Mouse (Mus musculus) hindbrain, embryonic 16.5 days (tissue): ENCODE measurements around the gene Ccm2. TPM values are rescaled to one million over a fixed set of nuclear protein-coding genes. Genes with fewer than 3 reads are reported as not detected.
A peak's percentile ranks its signal among the peaks of the same experiment; 100 is the strongest.

ENCODE experiments used
- ATAC-seq: fragments of 200-750 bp; cut with Nextera tagmentation; 2 replicates; pipeline ENCODE4 v1.8.0; 2017; ENCODE audit warnings: moderate TSS enrichment, moderate library complexity
- H3K27ac ChIP-seq: fragments of 300-500 bp; sonication (generic); 2 replicates; pipeline ENCODE4 v1.5.1; 2014; ENCODE audit warnings: low read depth, mild to moderate bottlenecking, control low read depth, low read length, moderate library complexity
- H3K27me3 ChIP-seq: fragments of 300-500 bp; sonication (generic); replicated peaks from 2 replicates; pipeline ENCODE4 v1.6.1; 2014; ENCODE audit warnings: low read length; ENCODE audit not compliant: control insufficient read depth, insufficient read depth
- H3K36me3 ChIP-seq: fragments of 300-500 bp; sonication (generic); 2 replicates; pipeline ENCODE4 v1.6.1; 2014; ENCODE audit warnings: mild to moderate bottlenecking, low read length, moderate library complexity, mixed read lengths; ENCODE audit not compliant: control insufficient read depth, insufficient read depth
- H3K4me1 ChIP-seq: fragments of 300-500 bp; sonication (generic); 2 replicates; pipeline ENCODE4 v1.6.1; 2014; ENCODE audit warnings: low read depth, low read length; ENCODE audit not compliant: control insufficient read depth, insufficient read depth
- H3K4me2 ChIP-seq: fragments of 300-500 bp; sonication (generic); 2 replicates; pipeline ENCODE4 v1.6.1; 2014; ENCODE audit warnings: mild to moderate bottlenecking, low read length, control low read depth, moderate library complexity
- H3K4me3 ChIP-seq: fragments of 300-500 bp; sonication (generic); 2 replicates; pipeline ENCODE4 v1.5.1; 2014; ENCODE audit warnings: mild to moderate bottlenecking, low read length, control low read depth, moderate library complexity
- H3K9ac ChIP-seq: fragments of 300-500 bp; sonication (generic); 2 replicates; pipeline ENCODE4 v1.6.1; 2014; ENCODE audit warnings: low read depth, mild to moderate bottlenecking, control low read depth, low read length, moderate library complexity
- H3K9me3 ChIP-seq: fragments of 300-500 bp; sonication (generic); 2 replicates; pipeline ENCODE4 v1.6.1; 2014; ENCODE audit warnings: mild to moderate bottlenecking, low read length, moderate library complexity; ENCODE audit not compliant: control insufficient read depth
- WGBS: fragments of 180-500 bp; shearing (Covaris S2); extraction: QIAGEN DNeasy Blood & Tissue Kit; methylation state at CpG from one replicate; pipeline ENCODE4 v1.1.7; 2014; 5-methylcytosine and 5-hydroxymethylcytosine counted together
- polyA plus RNA-seq: library from polyadenylated mRNA; unstranded; fragments of >200 nt; fragmentation: Nextera tagmentation; extraction: Ambion mirVana; gene quantifications from 2 replicates; pipeline ENCODE4 v1.2.1, GENCODE M21; 2015

Gene Ccm2
- polyA plus RNA-seq, 1 experiment from 2014 or later = 98.7 TPM

DNA sequence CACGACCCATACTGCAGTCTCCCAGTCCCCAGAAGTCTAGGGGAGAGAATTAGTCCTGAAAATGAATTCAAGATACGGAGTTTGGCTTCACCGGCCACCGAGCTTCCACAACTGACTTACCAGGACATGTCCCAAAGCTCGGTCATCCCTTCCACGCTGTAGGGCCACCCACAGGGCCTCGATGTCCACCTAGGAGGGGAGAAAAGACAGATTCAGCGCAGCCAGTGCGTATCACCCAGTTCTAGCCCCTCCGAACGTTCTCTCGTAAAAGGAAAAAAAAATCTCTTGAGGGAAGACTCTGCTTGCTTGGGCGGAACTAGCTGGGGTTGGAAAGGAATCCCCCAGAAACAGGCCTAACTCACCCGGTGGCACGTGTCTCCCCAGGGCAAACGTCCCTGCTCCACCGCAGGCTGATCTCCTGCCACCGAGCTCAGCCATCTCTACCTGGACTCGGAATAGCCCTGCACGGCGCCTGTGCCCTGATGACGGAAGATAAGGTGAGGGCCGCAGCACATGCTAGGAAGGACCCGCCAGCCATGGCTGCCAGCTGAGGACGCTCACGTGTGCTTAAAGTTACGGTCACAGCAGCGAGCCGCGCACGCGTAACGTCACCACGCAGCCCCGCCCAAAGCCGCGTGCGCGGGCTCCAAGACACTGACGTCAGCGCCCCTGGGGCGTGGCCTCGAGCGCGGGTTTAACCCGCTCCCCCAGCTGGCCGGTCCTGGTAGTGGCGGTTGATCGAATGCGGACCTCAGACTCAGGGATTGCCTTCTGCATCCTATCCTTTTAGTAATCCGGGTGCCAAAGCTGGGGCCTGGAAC, 18.3 kb upstream of the Ccm2 start:
- ATAC-seq = peak; percentile 98
- Histone ChIP-seq H3K36me3 (peaks cover 15% of the 10 kb centered on the region), H3K27me3 (no peaks in the 10 kb centered on the region), H3K4me3 (peak overlapping the region; percentile 60), H3K9ac (peak overlapping the region; percentile 64), H3K9me3 (no peaks in the 10 kb centered on the region), H3K27ac (peak overlapping the region; percentile 77), H3K4me1 (peaks cover 10% of the 10 kb centered on the region), H3K4me2 (peak overlapping the region; percentile 98)
- under 1% methylated on average over 51 of the region's 51 CpGs for WGBS

DNA sequence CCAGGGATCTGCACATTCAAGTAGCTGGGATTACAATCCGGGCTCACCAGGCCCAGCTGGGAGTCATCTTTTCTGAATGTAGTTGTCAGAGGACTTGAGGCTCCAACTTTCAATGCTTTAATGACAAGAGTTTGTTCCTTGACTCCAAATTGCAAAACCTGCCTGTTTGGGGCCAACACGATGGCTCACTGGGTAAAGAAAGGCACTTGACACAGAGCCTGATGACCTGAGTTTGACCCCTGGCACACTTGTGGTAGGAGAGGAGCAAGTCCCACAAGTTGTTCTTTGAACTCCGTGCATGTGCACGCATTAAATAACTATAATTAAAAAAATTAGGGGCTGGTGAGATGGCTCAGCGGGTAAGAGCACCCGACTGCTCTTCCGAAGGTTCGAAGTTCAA, 16.7 kb upstream of the Ccm2 start:
- H3K9me3 ChIP-seq = no peaks in the 10 kb centered on the region
- 91% methylated on average over 8 of the region's 8 CpGs for WGBS
- H3K27ac ChIP-seq = no peak overlapping the region
- no peak overlapping the region for H3K9ac ChIP-seq
- peaks cover 11% of the 10 kb centered on the region for H3K36me3 ChIP-seq
- H3K27me3 ChIP-seq = no peaks in the 10 kb centered on the region
- ATAC-seq = no peak
- no peak overlapping the region for H3K4me2 ChIP-seq
- no peak overlapping the region for H3K4me3 ChIP-seq
- peaks cover 10% of the 10 kb centered on the region for H3K4me1 ChIP-seq

GRCm38 (mm10) chr11:6530746-6531145, 15.9 kb upstream of the Ccm2 start:
- Histone ChIP-seq H3K4me2 (no peak overlapping the region), H3K36me3 (peaks cover 7% of the 10 kb centered on the region), H3K27me3 (no peaks in the 10 kb centered on the region), H3K9ac (no peak overlapping the region), H3K4me1 (peaks cover 10% of the 10 kb centered on the region), H3K27ac (no peak overlapping the region), H3K4me3 (no peak overlapping the region), H3K9me3 (no peaks in the 10 kb centered on the region)
- WGBS = 94% methylated on average over 3 of the region's 3 CpGs
- ATAC-seq = no peak

GRCm38 (mm10) chr11:6544683-6545082, 2.0 kb upstream of the Ccm2 start:
- no peak overlapping the region for H3K4me2 ChIP-seq
- peaks cover 12% of the 10 kb centered on the region for H3K4me1 ChIP-seq
- WGBS = 84% methylated on average over 3 of the region's 3 CpGs
- ATAC-seq = no peak
- no peaks in the 10 kb centered on the region for H3K27me3 ChIP-seq
- H3K9me3 ChIP-seq = no peaks in the 10 kb centered on the region
- no peak overlapping the region for H3K9ac ChIP-seq
- no peak overlapping the region for H3K27ac ChIP-seq
- no peak overlapping the region for H3K4me3 ChIP-seq
- H3K36me3 ChIP-seq = no peaks in the 10 kb centered on the region

DNA sequence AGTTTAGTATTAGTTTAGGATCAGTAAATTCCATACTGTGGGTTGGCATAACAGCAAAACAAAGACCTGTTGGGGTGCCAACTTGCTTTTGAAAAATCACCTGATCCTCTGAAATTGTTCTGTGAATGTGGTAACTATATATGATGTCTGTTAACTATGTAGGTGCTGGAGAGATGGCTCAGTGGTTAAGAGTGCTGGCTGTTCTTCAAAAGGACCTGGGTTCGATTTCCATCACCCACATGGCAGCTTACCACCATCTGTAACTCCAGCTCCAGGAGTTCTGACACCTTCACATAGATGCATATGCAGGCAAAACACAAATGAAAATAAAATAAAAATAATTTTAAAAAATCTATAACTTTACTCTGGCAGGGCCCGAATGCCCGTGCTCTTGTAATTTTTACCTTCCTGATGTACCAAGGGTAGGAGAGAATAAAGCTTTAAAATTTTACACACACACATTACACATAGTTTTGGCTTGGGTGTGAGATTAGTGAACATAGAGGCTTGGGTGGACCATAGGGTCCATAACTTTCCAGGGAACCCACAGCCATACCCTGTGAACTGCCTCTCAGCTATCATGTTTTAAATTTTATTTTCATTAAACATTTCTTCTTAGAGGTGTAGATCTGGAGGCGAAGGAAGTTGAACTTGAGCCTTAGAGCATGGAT, 1.4 kb upstream of the Ccm2 start:
- Histone ChIP-seq H3K9ac (no peak overlapping the region), H3K9me3 (no peaks in the 10 kb centered on the region), H3K4me2 (no peak overlapping the region; the same call in 1 of the 2 replicates), H3K27ac (no peak overlapping the region), H3K27me3 (no peaks in the 10 kb centered on the region), H3K4me3 (peak overlapping the region; percentile 88; the same call in 1 of the 2 replicates), H3K4me1 (peaks cover 12% of the 10 kb centered on the region), H3K36me3 (no peaks in the 10 kb centered on the region)
- ATAC-seq = no peak
- WGBS = 93% methylated on average over 4 of the region's 4 CpGs

DNA sequence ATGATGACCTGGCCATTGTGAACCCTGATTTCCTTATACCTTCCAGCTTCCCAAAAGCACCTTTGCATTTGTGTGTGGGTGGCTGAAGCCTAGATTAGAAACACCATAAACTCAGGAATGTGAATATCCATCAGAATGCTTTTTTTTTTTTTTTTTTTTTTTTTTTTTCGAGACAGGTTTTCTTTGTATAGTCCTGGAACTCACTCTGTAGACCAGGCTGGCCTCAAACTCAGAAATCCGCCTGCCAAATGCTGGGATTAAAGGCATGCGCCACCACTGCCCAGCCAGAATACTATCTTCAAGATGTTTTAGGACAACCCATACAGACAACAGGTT, 862 bp upstream of the Ccm2 start:
- Histone ChIP-seq H3K27me3 (no peaks in the 10 kb centered on the region), H3K9ac (no peak overlapping the region), H3K36me3 (no peaks in the 10 kb centered on the region), H3K4me1 (peaks cover 12% of the 10 kb centered on the region), H3K27ac (peak overlapping the region; percentile 96), H3K4me3 (peak overlapping the region; percentile 88), H3K9me3 (no peaks in the 10 kb centered on the region), H3K4me2 (peak overlapping the region; percentile 60)
- ATAC-seq = no peak
- 31% methylated on average over 3 of the region's 3 CpGs for WGBS

DNA sequence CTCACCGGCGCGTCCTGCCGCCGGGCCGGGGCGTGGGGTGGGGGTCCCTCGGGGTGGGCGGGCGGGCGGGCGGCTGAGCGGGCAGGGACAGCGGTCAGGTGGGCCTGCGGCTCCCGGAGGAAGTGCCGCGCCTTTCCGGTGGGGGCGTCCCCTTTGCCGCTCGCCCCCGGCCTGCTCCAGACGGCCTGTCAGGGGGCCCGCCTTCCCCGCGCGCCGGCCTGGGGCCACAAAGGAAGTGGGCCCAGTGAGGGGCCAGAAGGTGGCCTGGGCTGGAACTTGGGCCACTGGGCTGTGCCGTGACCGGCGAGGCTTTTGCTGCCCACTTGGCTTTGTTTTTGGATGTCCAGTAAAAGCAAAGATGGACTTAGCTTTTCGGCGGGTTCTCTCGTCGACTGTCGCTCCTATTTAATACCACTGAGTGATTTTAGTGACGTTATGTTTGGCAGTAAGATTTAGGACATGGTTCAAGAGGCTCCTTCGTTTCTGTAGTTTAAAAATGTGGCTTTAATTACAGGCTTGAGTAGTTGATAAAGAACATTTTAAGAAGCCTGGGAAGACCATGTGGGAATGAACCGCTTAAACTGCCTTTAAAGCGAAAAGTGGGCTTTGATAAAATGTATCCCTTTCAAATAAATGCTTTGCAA, 472 bp downstream of the Ccm2 start:
- H3K27me3 ChIP-seq = no peaks in the 10 kb centered on the region
- no peaks in the 10 kb centered on the region for H3K36me3 ChIP-seq
- WGBS = 2% methylated on average over 21 of the region's 41 CpGs
- H3K4me2 ChIP-seq = peak overlapping the region; percentile 60
- peak overlapping the region; percentile 91 for H3K9ac ChIP-seq
- H3K4me3 ChIP-seq = peak overlapping the region; percentile 88
- ATAC-seq = peak; percentile 49
- peak overlapping the region; percentile 96 for H3K27ac ChIP-seq
- peaks cover 12% of the 10 kb centered on the region for H3K4me1 ChIP-seq
- no peaks in the 10 kb centered on the region for H3K9me3 ChIP-seq

GRCm38 (mm10) chr11:6547696-6548325, 1.1 kb downstream of the Ccm2 start:
- Histone ChIP-seq H3K4me3 (peak overlapping the region; percentile 88), H3K27me3 (no peaks in the 10 kb centered on the region), H3K36me3 (no peaks in the 10 kb centered on the region), H3K27ac (peak overlapping the region; percentile 96), H3K9ac (peak overlapping the region; percentile 91), H3K4me2 (peak overlapping the region; percentile 60), H3K9me3 (no peaks in the 10 kb centered on the region), H3K4me1 (peaks cover 12% of the 10 kb centered on the region)
- WGBS = 21% methylated on average over 6 of the region's 6 CpGs
- ATAC-seq = no peak

GRCm38 (mm10) chr11:6549770-6550169, 3.1 kb downstream of the Ccm2 start:
- Histone ChIP-seq H3K4me1 (peaks cover 12% of the 10 kb centered on the region), H3K27me3 (no peaks in the 10 kb centered on the region), H3K4me2 (no peak overlapping the region), H3K36me3 (no peaks in the 10 kb centered on the region), H3K9ac (no peak overlapping the region), H3K4me3 (no peak overlapping the region), H3K9me3 (no peaks in the 10 kb centered on the region), H3K27ac (no peak overlapping the region)
- ATAC-seq = no peak
- 87% methylated on average over 2 of the region's 2 CpGs for WGBS
